Mouse (Mus musculus) monocyte, adult 2 months (primary cell): ENCODE measurements around the gene B3gnt3.
"Not testable (repeated sequence)": the region's sequence is repeated elsewhere in the genome, so short reads cannot be mapped to it uniquely, and the experiment has no call there.

ENCODE experiments used
- DNase-seq, 2 experiments: peaks; one replicate each; pipeline ENCODE4 v3.0.0; 2022; ENCODE audit warnings: low spot score in 2 of 2, low read depth in 1 of 2

B3gnt3 gene

GRCm38 (mm10) chr8:71701414-71702086 lies at the start of gene B3gnt3:
B3gnt3 (minus strand) TSS chr8:71701789.
- DNase-seq, result no peak

- DNase-seq, result not testable (repeated sequence)
These were observed 47.9 kb upstream of the B3gnt3 start for GRCm38 (mm10) chr8:71749321-71750075.

DNA sequence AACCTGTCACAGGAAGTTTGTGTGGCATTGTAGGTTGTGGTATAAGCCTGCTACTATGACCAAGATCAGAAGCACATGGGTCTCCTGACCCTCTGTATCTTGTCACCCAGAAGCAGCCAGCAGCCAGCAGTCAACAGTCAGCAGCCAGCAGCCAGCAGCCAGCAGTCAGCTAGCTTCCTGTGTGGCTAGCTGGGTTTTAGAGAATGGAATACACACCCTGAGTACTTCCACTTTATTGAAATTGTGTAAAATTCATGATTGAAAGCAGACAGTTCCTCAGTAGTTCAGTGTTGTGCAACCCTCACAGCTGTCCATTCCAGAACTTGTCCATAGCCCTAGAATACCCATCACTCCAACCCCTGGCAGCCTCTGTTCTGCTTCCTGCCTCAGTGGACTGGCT lies 45.5 kb upstream of the B3gnt3 start:
- DNase-seq, result peak in 1 of 2 experiments; percentile 19

DNA sequence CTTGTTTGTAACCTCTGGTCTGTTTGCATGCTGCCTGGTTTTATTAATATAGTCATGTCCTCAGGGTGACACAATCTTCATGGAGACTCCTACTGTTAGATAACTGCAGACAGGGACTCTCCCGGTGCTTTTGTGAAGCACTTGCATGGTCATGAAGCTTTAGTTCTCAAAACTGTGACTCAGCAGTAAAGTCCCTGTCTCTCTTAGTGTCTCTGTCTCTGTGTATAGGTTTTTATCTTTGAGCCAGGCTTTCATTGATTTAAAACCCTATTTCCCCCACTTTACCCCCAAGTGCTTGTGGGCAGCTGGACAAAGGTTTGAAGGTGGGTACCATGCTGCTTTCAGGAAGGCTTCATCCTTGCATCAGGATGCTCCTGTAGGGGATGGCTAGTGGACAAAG lies 43.7 kb upstream of the B3gnt3 start:
- DNase-seq, result no peak

- DNase-seq, result no peak
These were observed 41.2 kb upstream of the B3gnt3 start for GRCm38 (mm10) chr8:71742783-71743182.

DNA sequence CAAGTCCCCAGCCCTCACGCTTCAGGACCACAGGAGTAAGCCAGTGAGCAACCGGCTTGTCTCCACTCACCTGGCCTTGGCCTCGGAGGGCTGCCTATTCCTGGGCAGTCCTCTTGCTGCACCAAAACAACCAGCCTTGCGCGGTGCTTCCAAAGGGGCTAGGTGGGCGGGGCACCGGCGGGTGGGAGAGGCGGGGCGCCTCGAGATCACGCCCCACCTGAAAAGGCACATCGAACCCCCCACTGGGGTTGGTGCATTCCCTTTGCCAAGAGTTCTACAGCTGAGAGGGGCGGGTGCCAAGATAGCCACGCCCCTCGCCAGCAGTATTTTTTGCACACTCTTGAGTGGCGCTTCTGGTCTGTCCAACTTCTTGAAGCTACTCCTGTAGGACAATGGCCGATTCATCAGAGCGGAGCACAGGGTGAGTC lies 40.1 kb upstream of the B3gnt3 start:
- DNase-seq, result no peak

DNA sequence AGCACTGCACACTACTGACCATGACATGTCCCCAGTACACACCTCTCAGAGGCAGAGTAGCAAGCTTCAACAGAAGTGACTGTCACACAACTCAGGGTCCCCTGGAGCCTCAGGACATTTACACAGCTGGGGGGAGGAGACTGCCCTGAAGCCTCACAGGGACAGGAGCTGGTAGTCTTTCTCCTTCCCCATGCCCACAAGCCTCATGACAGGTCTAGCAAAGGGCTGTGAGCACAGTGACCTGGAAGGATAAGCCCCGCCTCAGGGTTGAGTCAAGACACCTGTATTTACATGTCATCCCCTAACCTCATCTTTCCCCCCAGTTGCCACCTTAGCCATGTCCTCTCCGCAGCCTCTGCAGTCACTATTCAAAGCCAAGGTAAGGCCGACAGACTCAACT lies 39.6 kb upstream of the B3gnt3 start:
- no peak for DNase-seq

- not testable (repeated sequence) for DNase-seq
These were observed 36.7 kb upstream of the B3gnt3 start for GRCm38 (mm10) chr8:71738316-71738715.

GRCm38 (mm10) chr8:71731652-71732230 lies 30.2 kb upstream of the B3gnt3 start:
- no peak for DNase-seq

DNA sequence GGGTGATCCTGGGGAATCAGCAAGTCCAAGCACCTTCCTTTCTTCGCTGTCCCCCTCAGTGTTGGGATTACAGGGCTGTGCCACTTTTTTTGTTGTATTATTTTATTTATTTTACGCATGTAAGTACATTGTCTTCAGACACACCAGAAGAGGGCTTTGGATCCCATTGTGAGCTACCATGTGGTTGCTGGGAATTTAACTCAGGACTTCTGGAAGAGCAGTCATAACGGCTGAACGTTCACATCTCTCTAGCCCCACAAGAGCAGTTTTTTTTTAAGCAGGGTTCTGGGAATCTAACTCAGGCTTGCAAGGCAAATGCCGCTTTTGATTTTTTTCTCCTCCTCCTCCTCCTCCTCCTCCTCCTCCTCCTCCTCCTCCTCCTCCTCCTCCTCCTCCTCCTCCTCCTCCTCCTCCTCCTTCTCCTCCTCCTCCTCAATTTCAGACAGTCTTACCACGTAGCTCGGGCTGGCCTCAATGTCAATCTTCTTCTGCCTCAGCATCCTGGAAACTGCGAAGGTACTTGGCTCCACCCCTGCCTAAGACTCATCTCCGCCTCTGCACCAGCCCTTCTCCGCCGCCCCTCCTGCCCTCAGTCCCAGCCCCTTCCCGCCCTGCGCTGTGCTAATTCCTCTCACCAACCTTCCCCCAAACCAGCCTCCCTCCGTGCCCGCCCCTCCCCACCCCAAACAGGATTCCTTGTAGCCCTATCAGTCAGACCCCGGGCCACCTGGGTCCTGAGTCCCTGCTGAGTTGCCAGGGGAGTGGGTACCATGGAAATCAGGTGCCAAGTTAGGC lies 27.4 kb upstream of the B3gnt3 start:
- no peak for DNase-seq

DNA sequence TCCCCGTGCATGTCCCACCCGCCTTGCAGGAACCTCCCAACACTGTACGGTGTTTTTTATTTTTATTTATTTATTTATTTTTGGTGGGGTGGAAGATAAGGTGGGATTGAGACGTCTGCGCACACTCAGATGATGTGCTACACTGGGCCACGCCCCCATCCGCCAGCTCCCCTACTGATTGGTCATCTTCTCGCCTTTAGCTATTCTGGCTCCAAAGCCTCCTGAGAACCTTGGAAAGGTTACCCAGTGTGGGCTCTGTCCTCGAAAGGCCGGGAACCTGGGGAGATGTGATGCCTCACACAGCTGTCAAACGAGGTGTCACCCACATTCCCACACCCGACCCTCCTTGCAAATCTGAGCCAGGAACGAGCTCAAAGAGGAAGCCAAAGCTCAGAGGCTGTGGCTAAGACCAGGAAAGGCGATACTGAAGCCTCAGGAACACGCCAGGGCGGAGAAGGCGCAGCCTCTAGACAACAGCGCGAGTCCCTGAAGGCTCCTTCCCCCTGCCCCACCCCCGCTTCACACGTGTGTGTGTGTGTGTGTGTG lies 26.7 kb upstream of the B3gnt3 start:
- DNase-seq, result no peak

DNA sequence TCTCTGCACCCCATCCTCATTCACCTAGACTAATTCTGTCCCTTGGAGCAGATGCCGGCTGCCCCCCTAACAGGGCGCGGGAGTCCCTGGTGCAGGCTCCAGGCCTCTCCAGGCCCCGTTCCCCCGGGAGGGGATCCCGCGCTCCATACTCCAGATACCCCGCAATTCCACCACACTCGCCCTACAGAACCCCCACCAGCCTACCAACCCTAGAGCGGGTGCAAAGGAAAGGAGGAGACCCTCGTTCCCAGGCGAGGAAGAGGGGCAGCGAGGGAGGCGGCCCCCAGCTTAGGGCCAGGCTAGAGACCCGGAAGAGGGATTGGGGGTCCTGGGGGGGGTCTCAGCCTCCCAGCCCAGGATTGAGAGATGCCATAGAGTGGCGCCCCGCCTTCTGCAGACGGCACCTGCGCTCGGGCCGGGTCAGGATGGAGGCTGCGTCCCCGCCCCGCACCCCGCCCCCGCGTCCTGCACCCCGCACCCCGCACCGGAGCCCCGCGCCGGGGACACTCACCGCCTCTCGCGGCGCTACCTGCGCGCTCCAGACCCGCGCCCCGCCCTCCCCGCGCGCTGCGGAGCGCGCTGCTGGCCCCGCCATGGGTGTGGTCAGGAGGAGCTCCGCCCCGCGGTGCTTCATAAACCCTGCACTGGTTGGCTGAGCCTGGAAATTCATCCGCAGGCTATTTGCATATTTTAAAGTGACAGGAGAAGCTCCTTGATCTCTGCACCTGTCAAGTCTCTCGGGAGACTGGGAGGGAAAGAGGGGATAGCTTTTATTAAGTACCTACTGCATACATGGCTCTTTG lies 23.7 kb upstream of the B3gnt3 start, which contains the start of gene Fcho1:
Gene Fcho1, minus strand, starts transcription at position 595 of the 803 bp plus-strand sequence.
- DNase-seq, result peak; percentile 20 to 54

GRCm38 (mm10) chr8:71724389-71724788 lies 22.8 kb upstream of the B3gnt3 start:
- no peak for DNase-seq

- peak in 1 of 2 experiments; percentile 26 for DNase-seq
These were observed 21.5 kb upstream of the B3gnt3 start for GRCm38 (mm10) chr8:71723047-71723551.

GRCm38 (mm10) chr8:71719928-71720457 lies 18.4 kb upstream of the B3gnt3 start:
- no peak for DNase-seq

DNA sequence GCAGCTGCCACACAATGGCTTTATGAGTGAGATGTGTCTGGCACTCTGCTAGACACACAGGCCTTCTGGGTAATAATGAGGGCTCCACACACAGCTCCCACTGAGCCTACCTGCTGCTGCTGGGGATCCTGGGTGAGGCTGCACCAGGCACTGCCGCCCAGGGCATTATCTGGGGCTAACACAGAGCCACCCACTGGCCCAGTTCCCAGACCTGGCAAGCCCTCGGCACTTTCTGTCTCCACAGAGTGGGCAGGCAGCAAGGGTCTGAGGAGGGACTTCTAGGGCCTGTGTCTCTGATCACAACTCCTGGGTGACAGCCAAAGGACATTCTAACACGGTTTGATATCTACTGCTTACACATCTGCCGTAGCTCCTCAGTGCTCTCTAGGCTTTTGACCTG lies 17.6 kb upstream of the B3gnt3 start:
- DNase-seq, result peak in 1 of 2 experiments; percentile 11

DNA sequence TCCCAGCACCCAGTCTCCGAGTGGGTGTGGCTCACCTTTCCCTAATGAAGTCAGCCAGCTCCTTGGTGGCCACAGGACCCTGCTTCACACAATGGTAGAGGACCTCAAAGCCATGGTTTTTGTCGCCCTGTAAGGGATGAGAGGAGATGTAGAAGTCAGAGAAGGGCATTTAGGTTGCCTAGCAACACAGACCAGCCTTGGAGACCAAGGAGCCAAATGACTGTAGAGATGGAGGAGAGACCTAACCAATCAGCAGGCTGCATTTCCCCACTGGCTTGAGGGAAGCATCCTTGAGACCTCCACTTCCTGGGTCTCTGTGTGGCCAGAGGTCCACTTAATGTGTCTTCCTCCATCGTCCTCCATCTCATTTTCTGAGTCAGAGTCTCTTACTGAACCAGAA lies 16.7 kb upstream of the B3gnt3 start:
- DNase-seq, result no peak

DNA sequence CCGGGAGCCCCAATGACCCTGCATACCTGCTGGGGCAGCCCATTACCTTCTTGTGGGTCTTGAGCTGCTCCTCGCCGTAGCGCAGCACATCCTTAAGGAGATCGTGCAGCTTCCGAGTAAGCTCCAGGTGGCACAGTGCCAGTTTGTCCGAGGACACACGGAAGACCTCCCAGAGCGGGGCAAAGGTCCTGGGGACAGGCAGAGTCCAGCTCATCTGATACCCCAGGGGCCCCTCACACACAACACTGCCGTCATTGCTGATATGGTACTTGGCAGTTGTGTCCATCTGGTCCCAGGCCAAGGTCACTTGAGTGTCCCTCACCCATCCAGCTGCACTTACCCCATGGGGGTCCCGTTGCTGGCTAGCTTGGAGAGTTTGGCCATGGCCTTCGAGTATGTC lies 15.5 kb upstream of the B3gnt3 start:
- DNase-seq, result no peak

DNA sequence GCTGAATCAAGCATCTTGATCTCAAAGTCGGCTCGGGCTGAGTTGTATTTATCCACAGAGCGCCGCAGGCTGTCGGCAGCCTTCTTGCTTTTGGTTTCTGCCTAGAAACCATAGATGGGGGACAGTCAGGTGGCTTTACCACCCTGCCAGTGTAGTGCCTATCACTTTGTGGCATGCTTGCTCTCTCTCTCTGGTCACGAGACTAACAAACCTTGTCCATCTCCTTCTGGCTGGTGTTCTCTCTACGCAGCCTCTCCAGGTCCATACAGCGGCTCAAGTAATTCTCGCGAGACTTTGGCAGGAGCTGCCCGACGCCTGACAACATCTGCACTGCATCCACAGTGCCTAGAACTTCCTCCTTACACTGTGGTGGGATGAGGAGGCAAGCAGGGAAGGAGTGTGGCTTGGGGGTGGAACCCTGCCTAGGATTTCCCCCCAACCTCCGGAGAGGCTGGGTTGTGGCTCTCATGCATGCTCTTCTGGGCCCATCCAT lies 15.0 kb upstream of the B3gnt3 start:
- no peak for DNase-seq

DNA sequence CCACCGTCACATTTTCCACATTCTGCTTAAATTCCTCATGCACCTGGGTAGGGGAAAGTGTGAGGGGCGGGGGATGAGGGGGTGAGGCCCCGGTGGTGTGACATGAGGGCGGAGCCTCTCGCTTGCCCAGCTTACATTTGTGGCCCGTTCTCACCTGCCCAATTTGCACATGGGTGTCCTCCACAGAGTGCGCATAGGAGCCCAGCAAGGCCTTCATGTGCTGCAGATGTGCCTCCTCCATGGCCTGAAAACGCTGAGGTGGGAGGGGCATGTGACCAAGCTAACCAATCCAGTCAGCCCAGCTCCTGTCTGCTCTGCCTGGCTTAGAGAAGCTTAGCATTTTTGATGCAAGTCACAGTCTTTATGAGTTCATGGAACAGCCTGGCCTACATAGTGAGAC lies 13.9 kb upstream of the B3gnt3 start:
- DNase-seq, result no peak
